Mouse (Mus musculus) cerebellum, adult 11-12 months (tissue): Measurements from ENCODE around the gene Lamc3.
A peak's percentile ranks its signal among the peaks of the same experiment; 100 is the strongest.

Experiments
- DNase-seq: peaks from one replicate; pipeline ENCODE4 v3.0.0; 2022

Gene Lamc3

GRCm38 (mm10) chr2:31943011-31943410, 55.9 kb downstream of the Lamc3 start:
- no peak for DNase-seq

- DNase-seq = no peak
Measured at GRCm38 (mm10) chr2:31945580-31945979, 58.5 kb downstream of the Lamc3 start.

- DNase-seq = no peak
Measured at GRCm38 (mm10) chr2:31948392-31948791, 61.3 kb downstream of the Lamc3 start.

- no peak for DNase-seq
Measured at GRCm38 (mm10) chr2:31948801-31949200, 61.7 kb downstream of the Lamc3 start.

- DNase-seq = no peak
Measured at GRCm38 (mm10) chr2:31950058-31950871, 63.2 kb downstream of the Lamc3 start, which contains the start of gene Aif1l. Aif1l (plus strand) TSS chr2:31950139.

GRCm38 (mm10) chr2:31950966-31951365, 63.9 kb downstream of the Lamc3 start:
- DNase-seq = no peak

GRCm38 (mm10) chr2:31952236-31952635, 65.1 kb downstream of the Lamc3 start:
- no peak for DNase-seq

- DNase-seq = no peak
Measured at GRCm38 (mm10) chr2:31952725-31953124, 65.6 kb downstream of the Lamc3 start.

GRCm38 (mm10) chr2:31953687-31954086, 66.6 kb downstream of the Lamc3 start:
- no peak for DNase-seq

GRCm38 (mm10) chr2:31954779-31955181, 67.7 kb downstream of the Lamc3 start:
- DNase-seq = peak; percentile 72

GRCm38 (mm10) chr2:31955686-31956085, 68.6 kb downstream of the Lamc3 start:
- no peak for DNase-seq

GRCm38 (mm10) chr2:31957211-31957610, 70.1 kb downstream of the Lamc3 start:
- no peak for DNase-seq

GRCm38 (mm10) chr2:31960986-31961385, 73.9 kb downstream of the Lamc3 start:
- DNase-seq = no peak

GRCm38 (mm10) chr2:31961791-31962222, 74.7 kb downstream of the Lamc3 start:
- DNase-seq = no peak

GRCm38 (mm10) chr2:31962501-31963224, 75.6 kb downstream of the Lamc3 start:
- DNase-seq = peak; percentile 81

GRCm38 (mm10) chr2:31963491-31963890, 76.4 kb downstream of the Lamc3 start:
- peak; percentile 75 for DNase-seq

- DNase-seq = no peak
Measured at GRCm38 (mm10) chr2:31964191-31964590, 77.1 kb downstream of the Lamc3 start.

GRCm38 (mm10) chr2:31965110-31965509, 78.0 kb downstream of the Lamc3 start:
- DNase-seq = no peak

GRCm38 (mm10) chr2:31966801-31967200, 79.7 kb downstream of the Lamc3 start:
- DNase-seq = no peak

- DNase-seq = no peak
Measured at GRCm38 (mm10) chr2:31972589-31972988, 85.5 kb downstream of the Lamc3 start.

GRCm38 (mm10) chr2:31974141-31974808, 87.2 kb downstream of the Lamc3 start, which contains the start of gene Nup214:
Nup214 (plus strand) TSS chr2:31974436.
- peak; percentile 99 for DNase-seq

- DNase-seq = no peak
Measured at GRCm38 (mm10) chr2:31974809-31975371, 87.8 kb downstream of the Lamc3 start.

- DNase-seq = no peak
Measured at GRCm38 (mm10) chr2:31987774-31988173, 100.7 kb downstream of the Lamc3 start.
